Mouse (Mus musculus) mouse embryonic stem cell (cell line): ENCODE results near the gene Gm37240.

Experiments used
- in situ Hi-C, 2 experiments: fragments of 300-500 bp; cut with MboI; formaldehyde crosslinking; loops; 1 replicate in 1 of 2; 3 replicates in 1 of 2; pipeline ENCODE4 v1.14.3; 2019 to 2020; ENCODE audit warnings: low sequenced_read_pairs in 2 of 2, low pct_unique_long_range_greater_than_20kb in 1 of 2, mixed read lengths in 1 of 2; ENCODE audit not compliant: unreplicated experiment in 1 of 2

Gene Gm37240

GRCm38 (mm10) chr3:85722581-85722980 is 164.7 kb downstream of the Gm37240 start:
- in situ Hi-C loops, result loop anchor here in 1 of 2 experiments (25.0 kb wide), 1 partner anchor 390 kb away; no protein-coding TSS in a partner anchor

DNA sequence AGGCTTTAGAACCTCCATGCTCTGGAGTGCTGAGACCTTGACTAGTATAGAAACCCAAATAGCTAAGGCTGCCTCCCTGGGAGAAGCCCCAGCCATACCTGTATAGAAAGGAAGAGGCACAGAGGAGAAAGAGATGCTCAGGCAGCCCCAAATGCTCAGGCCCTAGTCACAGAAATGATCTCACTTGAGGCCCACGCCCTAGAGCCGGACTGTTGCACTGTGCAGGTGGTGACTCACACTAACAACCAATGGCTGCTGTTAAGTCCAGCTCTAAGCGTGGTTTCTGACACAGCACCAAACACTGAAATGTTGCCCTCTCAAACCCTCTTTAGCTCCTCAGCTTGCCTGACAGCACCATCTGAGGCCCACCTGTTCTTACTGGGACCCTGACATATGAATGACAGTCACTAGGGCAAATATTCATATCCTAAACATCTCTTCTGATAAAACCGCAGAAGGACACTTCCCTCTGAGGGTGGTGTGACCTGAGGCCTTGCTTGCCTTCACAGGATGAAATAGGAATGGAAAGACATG is 171.5 kb downstream of the Gm37240 start:
- in situ Hi-C loops, result loop anchor here in 1 of 2 experiments (25.0 kb wide), 1 partner anchor 396 kb away; no protein-coding TSS in a partner anchor

- in situ Hi-C loops, result loop anchor here in 1 of 2 experiments (25.0 kb wide), 1 partner anchor 398 kb away; no protein-coding TSS in a partner anchor
Measured at GRCm38 (mm10) chr3:85713936-85714709, 173.2 kb downstream of the Gm37240 start.

GRCm38 (mm10) chr3:85710695-85711094 is 176.6 kb downstream of the Gm37240 start:
- in situ Hi-C loops, result loop anchor here in 1 of 2 experiments (25.0 kb wide), 1 partner anchor 402 kb away; no protein-coding TSS in a partner anchor

DNA sequence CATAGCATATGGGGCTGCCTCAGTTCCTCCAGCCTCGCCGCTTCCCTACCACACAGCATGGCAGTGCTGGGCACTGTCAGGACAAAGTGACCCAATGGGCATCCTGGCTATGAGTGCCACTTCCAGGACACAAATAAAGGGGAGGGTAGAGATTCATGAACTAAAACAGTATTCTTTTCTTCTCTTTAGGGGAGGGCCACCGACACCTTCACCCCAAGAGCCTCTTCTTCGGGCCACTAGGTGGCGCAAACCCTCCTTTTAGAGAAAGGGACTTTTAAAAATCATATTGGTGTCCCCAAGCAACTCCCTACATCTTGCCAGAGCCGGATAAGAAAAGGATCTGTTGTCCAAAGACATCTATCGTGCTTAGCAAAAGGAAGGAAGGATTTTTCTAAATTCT is 179.9 kb downstream of the Gm37240 start:
- in situ Hi-C loops, result loop anchor here (10.0 to 25.0 kb wide), 2 partner anchors 207 to 405 kb away; no protein-coding TSS in a partner anchor

DNA sequence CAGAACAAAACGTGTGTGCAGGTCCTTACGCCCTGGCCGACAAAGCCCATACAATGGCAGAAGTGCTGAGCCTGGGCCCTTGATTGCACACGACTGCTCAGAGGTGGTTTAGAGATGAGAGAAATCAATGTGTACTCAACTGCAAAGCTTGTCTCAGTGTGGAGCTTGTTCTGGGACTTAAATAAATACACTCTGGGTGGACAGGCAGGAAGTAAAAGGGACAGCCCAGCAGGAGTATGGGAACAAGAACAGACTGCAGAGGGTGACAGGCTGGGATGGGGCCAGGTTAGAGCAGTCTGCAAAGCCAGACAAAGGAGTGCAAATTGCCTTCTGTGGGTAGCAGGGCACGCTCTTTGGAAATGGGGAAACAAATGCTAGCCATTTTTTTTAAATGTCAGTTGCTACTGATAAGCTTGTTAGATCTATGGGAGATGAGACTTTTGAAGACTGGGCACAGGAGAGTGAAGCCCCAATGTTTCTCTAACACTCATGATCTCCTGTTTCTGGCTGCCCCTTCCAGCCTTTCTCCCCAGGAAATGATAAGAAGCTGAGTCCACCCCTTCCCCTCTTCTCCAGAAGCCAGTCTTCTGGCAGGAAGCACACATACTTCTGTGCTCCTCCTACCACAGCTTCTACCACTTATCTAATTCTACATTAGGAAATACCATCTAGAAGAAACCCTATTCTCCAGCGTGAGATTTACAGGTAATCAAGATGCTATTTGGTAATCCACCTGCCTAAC is 184.0 kb downstream of the Gm37240 start:
- in situ Hi-C loops, result loop anchor here (10.0 to 25.0 kb wide), 2 partner anchors 211 to 409 kb away; no protein-coding TSS in a partner anchor

GRCm38 (mm10) chr3:85698496-85698895 is 188.8 kb downstream of the Gm37240 start:
- in situ Hi-C loops, result loop anchor here in 1 of 2 experiments (25.0 kb wide), 1 partner anchor 414 kb away; no protein-coding TSS in a partner anchor

- in situ Hi-C loops, result loop anchor here in 1 of 2 experiments (25.0 kb wide), 1 partner anchor 417 kb away; no protein-coding TSS in a partner anchor
Measured at GRCm38 (mm10) chr3:85695056-85695455, 192.3 kb downstream of the Gm37240 start.

DNA sequence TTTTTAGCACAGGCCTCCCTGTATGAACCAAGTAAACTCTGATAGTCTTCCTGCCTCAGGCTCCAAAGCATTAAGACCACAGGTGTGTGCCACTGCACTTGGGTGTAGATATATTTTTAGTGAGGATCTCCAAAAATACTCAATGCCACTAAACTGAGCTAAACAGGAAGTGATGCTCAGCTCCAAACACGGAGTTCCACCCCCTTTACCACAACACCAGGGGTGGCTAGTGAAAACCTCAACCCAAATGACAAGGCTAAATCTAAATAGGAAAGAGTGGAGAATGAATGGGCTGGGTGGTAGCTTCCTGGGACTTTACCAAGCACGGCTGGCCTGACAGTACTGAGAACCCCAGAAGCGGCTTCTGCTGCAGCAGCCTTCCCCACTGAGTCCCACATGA is 194.3 kb downstream of the Gm37240 start:
- in situ Hi-C loops, result loop anchor here in 1 of 2 experiments (25.0 kb wide), 1 partner anchor 419 kb away; no protein-coding TSS in a partner anchor

- in situ Hi-C loops, result loop anchor here in 1 of 2 experiments (25.0 kb wide), 1 partner anchor 421 kb away; no protein-coding TSS in a partner anchor
Measured at GRCm38 (mm10) chr3:85691134-85691533, 196.2 kb downstream of the Gm37240 start.

DNA sequence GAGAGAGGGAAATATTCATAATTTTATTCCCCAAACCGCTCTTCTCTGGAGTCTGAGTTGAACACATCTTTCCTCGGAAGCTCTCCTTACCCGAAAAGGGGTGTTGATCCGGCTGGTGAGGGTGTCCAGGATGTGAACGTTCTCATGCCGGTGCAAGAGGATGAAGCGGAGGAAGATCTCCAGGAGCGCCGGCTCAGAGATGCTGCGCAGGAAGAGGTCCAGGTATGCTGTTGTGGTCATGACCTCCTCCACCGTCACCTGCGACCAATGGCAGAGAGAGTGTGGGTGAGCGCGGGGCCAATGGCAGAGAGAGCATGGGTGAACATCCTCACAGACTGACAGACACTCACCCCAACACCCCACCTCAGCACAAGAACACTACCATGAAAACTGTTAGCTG is 199.0 kb downstream of the Gm37240 start:
- in situ Hi-C loops, result loop anchor here in 1 of 2 experiments (25.0 kb wide), 1 partner anchor 424 kb away; no protein-coding TSS in a partner anchor

GRCm38 (mm10) chr3:85685271-85685670 is 202.0 kb downstream of the Gm37240 start:
- in situ Hi-C loops, result loop anchor here in 1 of 2 experiments (25.0 kb wide), 1 partner anchor 427 kb away; no protein-coding TSS in a partner anchor

DNA sequence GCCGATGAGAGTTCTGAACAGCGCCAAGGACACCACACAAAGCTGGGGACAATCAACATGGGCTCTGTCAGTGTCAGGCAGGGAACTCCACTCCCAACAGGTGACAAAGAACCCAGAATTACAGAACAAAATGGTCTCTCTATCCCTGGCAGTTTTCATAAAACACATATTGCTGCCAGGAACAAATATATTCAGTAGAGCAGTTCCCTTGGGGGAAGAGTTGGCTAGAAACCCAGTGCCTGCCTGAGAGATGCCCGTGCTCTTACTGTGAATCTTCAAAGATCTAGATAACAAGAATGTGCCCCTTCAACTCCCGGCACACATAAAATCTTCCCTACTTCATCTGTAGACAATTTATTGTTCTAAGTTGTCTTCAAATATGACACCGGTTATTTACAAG is 203.7 kb downstream of the Gm37240 start:
- in situ Hi-C loops, result loop anchor here in 1 of 2 experiments (25.0 kb wide), 1 partner anchor 429 kb away; no protein-coding TSS in a partner anchor

GRCm38 (mm10) chr3:85681136-85681535 is 206.2 kb downstream of the Gm37240 start:
- in situ Hi-C loops, result loop anchor here in 1 of 2 experiments (25.0 kb wide), 1 partner anchor 431 kb away; no protein-coding TSS in a partner anchor

DNA sequence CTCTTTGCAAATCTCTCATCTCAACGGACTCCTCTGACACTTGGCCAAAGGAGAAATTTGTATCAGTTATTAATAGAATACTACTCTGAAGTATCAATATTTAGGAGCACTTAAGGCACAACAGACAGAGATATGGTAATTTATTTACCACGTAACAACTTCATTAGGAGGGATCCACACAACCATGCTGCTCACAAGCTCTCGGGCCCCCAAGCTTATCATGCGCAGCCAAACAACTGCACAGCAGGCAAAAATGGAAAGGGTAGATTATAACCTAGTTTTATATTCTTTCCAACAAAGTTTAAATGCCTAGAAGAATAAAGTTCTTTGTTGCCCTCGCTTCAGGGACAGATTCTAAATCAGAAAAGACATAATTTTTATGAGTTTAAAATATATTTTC is 207.4 kb downstream of the Gm37240 start:
- in situ Hi-C loops, result loop anchor here in 1 of 2 experiments (25.0 kb wide), 1 partner anchor 432 kb away; no protein-coding TSS in a partner anchor

GRCm38 (mm10) chr3:85679312-85679933 is 207.9 kb downstream of the Gm37240 start:
- in situ Hi-C loops, result loop anchor here in 1 of 2 experiments (25.0 kb wide), 1 partner anchor 433 kb away; no protein-coding TSS in a partner anchor

- in situ Hi-C loops, result loop anchor here in 1 of 2 experiments (25.0 kb wide), 1 partner anchor 434 kb away; no protein-coding TSS in a partner anchor
Measured at GRCm38 (mm10) chr3:85677952-85678351, 209.4 kb downstream of the Gm37240 start.
